Mouse (Mus musculus) heart, adult 2 months (tissue): ENCODE results near the gene Nsg2. TPM values are rescaled to one million over a fixed set of nuclear protein-coding genes. Genes with fewer than 3 reads are reported as not detected.

Source experiments
- DNase-seq, 2 experiments: peaks; one replicate each; pipeline ENCODE4 v3.0.0; 2021
- H3K27ac ChIP-seq: fragments of 200-600 bp; 2 replicates; pipeline ENCODE4 v1.8.1; 2022
- H3K27me3 ChIP-seq: fragments of 200-500 bp; 2 replicates; pipeline ENCODE4 v1.6.1; 2012; ENCODE audit warnings: mild to moderate bottlenecking, low read length, inconsistent platforms, mixed read lengths; ENCODE audit not compliant: control insufficient read depth, insufficient read depth
- H3K36me3 ChIP-seq: fragments of 200-500 bp; 2 replicates; pipeline ENCODE4 v1.6.1; 2012; ENCODE audit warnings: low read length, inconsistent platforms; ENCODE audit not compliant: control insufficient read depth, insufficient read depth
- H3K4me1 ChIP-seq: fragments of 200-500 bp; 2 replicates; pipeline ENCODE4 v1.6.1; 2011; ENCODE audit warnings: low read length; ENCODE audit not compliant: control insufficient read depth, insufficient read depth
- H3K4me3 ChIP-seq: fragments of 200-600 bp; 2 replicates; pipeline ENCODE4 v1.8.1; 2022
- H3K79me2 ChIP-seq: fragments of 200-500 bp; replicated peaks from 2 replicates; pipeline ENCODE4 v1.6.1; 2012; ENCODE audit warnings: mild to moderate bottlenecking, inconsistent platforms, low read length, moderate library complexity, mixed read lengths; ENCODE audit not compliant: control insufficient read depth, insufficient read depth
- H3K9ac ChIP-seq: fragments of 200-500 bp; 2 replicates; pipeline ENCODE4 v1.6.1; 2012; ENCODE audit warnings: low read depth, mild to moderate bottlenecking, control low read depth, inconsistent platforms, low read length, mixed read lengths
- CTCF ChIP-seq: fragments of 200-600 bp; IDR thresholded peaks from 2 replicates; pipeline ENCODE4 v1.8.1; 2022; ENCODE audit warnings: antibody characterized with exemption, mild to moderate bottlenecking, moderate library complexity
- EP300 ChIP-seq: fragments of 200-500 bp; IDR thresholded peaks from 2 replicates; pipeline ENCODE4 v1.6.1; 2011; ENCODE audit warnings: low read depth, low read length, control low read depth; ENCODE audit not compliant: insufficient read depth
- POLR2A ChIP-seq: fragments of 200-500 bp; IDR thresholded peaks from 2 replicates; pipeline ENCODE4 v1.6.1; 2011; ENCODE audit warnings: mild to moderate bottlenecking, low read depth, low read length, control low read depth; ENCODE audit not compliant: insufficient read depth
- WGBS: fragments of 180-500 bp; shearing (Covaris S2); methylation state at CpG from one replicate; pipeline ENCODE4 v1.1.7; 2018; 5-methylcytosine and 5-hydroxymethylcytosine counted together
- intact Hi-C: fragments of 180-260 bp; cut with DNase I; formaldehyde crosslinking; loops from one replicate; pipeline ENCODE4 v1.15.1; 2025
- polyA plus RNA-seq: library from polyadenylated mRNA; depleted of rRNA; stranded (reverse); fragments of >200 nt; gene quantifications from 2 replicates; pipeline ENCODE4 v1.2.3, GENCODE M21; 2012
- total RNA-seq, 2 experiments: library from RNA; stranded (reverse); gene quantifications; 2 replicates each; pipeline ENCODE4 v1.2.3; 2021

Nsg2 gene
- total and polyA plus RNA-seq, 3 experiments, result 0.76 to 1.4 (median 1.1) TPM

DNA sequence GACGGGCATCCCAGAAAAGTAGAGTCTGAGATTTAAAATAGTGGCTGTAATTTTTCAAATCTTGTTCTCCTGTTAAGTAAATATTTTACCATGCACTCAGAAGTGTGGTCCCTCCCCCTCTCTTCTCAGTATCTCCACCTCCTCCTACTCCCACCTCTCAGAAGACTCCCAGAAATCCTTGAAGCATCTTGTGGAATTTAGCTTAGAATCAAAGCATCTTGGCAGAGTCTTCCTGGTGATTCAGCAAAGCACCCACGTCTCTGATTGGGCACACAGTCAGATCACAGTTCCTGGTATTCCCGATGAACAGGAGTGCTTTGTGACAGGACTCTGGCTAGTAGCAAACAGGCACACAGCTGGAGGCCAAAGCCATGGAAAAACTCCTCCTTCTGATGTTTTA is 83.2 kb downstream of the Nsg2 start:
- no peaks in the 10 kb centered on the region for H3K36me3 ChIP-seq
- H3K27ac ChIP-seq, result no peak overlapping the region
- H3K9ac ChIP-seq, result no peak overlapping the region
- H3K27me3 ChIP-seq, result no peaks in the 10 kb centered on the region
- H3K4me3 ChIP-seq, result no peak overlapping the region
- no peaks in the 10 kb centered on the region for H3K79me2 ChIP-seq
- 44% methylated on average over 3 of the region's 3 CpGs for WGBS
- intact Hi-C loops, result no loop called here
- DNase-seq, result no peak
- no peak for TF ChIP-seq CTCF
- TF ChIP-seq EP300, result no peak
- TF ChIP-seq POLR2A, result no peak
- H3K4me1 ChIP-seq, result no peaks in the 10 kb centered on the region

DNA sequence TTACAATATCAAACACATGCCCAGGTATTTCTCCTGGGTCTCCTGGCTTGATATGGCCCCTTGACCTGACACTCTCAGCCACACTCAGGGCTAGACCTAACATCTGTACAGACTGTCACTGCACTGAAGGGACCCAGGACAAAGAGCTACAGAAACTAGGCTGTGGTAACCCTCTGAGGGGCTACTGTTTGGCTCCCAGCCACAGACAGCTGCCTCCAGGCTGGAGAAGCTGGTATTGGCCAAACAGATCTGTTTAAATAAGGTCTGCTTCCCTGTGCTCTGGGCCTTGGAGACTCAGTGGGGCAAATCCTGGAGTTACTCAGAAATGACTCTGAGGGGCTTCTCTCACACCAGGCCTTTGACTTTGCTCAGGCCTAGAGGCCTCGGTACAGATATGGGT is 86.3 kb downstream of the Nsg2 start:
- no peak for DNase-seq
- TF ChIP-seq EP300, result no peak
- no peak for TF ChIP-seq CTCF
- TF ChIP-seq POLR2A, result no peak
- no peaks in the 10 kb centered on the region for H3K4me1 ChIP-seq
- no peak overlapping the region for H3K9ac ChIP-seq
- no peak overlapping the region for H3K4me3 ChIP-seq
- intact Hi-C loops, result no loop called here
- no peak overlapping the region for H3K27ac ChIP-seq
- H3K79me2 ChIP-seq, result no peaks in the 10 kb centered on the region
- H3K36me3 ChIP-seq, result no peaks in the 10 kb centered on the region
- 84% methylated on average over 1 of the region's 1 CpGs for WGBS
- no peaks in the 10 kb centered on the region for H3K27me3 ChIP-seq

DNA sequence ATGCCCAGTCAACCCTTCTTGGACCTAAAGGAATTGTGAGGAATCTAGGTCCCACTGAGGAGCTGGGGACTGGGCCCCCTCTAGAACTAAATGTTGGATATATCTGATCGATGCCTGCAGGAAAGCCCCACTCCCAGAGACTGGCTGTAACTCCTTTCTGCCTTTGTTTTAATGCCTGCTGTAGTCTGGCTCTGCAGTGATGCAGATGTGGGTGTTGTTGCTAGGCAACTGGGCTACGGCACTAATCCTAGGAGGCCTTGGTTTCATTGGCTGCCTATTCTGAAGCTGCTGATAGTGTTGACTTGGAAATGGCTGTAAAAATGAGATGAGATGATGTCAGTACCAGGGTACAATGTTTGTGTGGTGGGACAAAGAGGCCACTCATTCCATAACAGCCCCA is 87.1 kb downstream of the Nsg2 start:
- no peaks in the 10 kb centered on the region for H3K79me2 ChIP-seq
- no peak for TF ChIP-seq POLR2A
- no peak for TF ChIP-seq EP300
- TF ChIP-seq CTCF, result no peak
- WGBS, result 40% methylated on average over 2 of the region's 2 CpGs
- intact Hi-C loops, result no loop called here
- H3K9ac ChIP-seq, result no peak overlapping the region
- H3K27me3 ChIP-seq, result no peaks in the 10 kb centered on the region
- no peak overlapping the region for H3K4me3 ChIP-seq
- no peaks in the 10 kb centered on the region for H3K4me1 ChIP-seq
- no peaks in the 10 kb centered on the region for H3K36me3 ChIP-seq
- no peak for DNase-seq
- H3K27ac ChIP-seq, result no peak overlapping the region

DNA sequence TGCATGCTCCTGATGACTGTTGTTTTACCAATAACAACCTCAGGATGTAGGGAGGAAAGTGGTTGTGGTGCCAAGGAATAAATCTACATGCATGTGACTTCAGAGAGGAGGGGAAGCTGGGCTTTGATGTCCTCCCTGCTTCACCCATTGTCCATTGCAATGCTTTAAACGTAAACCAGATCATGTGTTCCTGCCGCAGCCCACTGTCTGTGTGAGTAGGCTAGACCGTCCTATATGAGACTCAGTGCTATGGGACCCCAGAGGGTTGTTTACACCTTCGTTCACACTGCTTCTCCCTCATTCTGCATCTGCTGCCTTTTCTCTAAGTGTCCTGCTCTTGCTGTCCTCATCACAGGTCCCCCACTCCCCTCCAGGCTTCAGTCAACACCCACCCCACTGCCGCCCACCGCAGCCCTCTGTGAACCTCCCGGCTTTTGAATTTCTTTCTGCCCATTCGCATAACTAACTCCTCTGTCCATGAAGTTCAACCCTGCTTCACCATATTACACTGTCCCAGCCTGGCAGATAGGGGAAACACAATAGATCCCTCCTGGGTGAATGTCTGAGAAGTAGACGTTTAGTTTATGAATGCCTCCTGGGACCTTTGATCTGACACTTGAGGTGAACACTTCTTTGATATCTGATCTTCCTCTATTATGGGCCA is 87.6 kb downstream of the Nsg2 start:
- intact Hi-C loops, result no loop called here
- Histone ChIP-seq H3K36me3 (no peaks in the 10 kb centered on the region), H3K4me1 (no peaks in the 10 kb centered on the region), H3K9ac (no peak overlapping the region), H3K4me3 (no peak overlapping the region), H3K79me2 (no peaks in the 10 kb centered on the region), H3K27me3 (no peaks in the 10 kb centered on the region), H3K27ac (no peak overlapping the region)
- TF ChIP-seq POLR2A (no peak), CTCF (no peak), EP300 (no peak)
- 78% methylated on average over 9 of the region's 9 CpGs for WGBS
- no peak for DNase-seq

DNA sequence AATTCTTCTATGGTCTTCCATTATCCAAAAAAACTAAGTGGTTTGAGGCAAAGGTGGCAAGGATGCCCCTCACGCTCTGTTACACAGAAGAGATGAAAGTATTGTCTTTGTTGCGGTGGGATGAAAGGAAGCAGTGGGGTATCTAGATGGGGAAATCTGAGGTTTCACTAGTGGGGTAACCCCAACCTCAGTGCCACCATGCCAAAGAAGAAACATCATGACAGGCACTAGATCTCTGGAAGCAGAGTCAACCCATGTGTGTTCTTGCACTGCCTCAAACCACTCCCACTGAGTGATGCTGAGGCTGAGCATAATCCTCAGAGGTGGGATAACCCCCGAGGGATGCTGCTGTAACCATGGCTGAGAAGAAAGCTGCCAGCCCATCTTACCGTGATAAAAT is 95.5 kb downstream of the Nsg2 start:
- Histone ChIP-seq H3K9ac (no peak overlapping the region), H3K79me2 (no peaks in the 10 kb centered on the region), H3K36me3 (no peaks in the 10 kb centered on the region), H3K4me3 (no peak overlapping the region), H3K27ac (no peak overlapping the region), H3K4me1 (no peaks in the 10 kb centered on the region), H3K27me3 (no peaks in the 10 kb centered on the region)
- no peak for DNase-seq
- 69% methylated on average over 4 of the region's 4 CpGs for WGBS
- intact Hi-C loops, result no loop called here
- no peak for TF ChIP-seq CTCF
- no peak for TF ChIP-seq EP300
- no peak for TF ChIP-seq POLR2A

DNA sequence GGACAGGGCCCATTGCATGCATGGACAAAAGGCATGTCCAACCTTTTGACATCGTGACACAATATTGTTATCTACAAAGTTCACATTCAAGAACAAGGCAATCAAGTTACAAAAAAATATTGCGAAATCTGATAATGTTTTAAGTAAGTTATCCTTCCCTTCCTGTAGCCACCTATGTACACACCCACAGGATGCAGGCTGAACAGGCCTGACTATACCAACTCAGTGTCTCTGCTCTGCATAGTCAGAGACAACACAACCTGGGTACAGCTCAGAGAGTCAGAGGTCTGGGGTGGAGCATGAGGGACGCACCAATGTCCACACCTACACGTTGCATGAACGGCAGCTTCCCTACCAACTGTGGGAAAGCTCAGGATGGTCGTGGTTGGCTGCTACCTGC is 96.1 kb downstream of the Nsg2 start:
- H3K4me3 ChIP-seq, result no peak overlapping the region
- TF ChIP-seq EP300, result no peak
- TF ChIP-seq POLR2A, result no peak
- TF ChIP-seq CTCF, result no peak
- H3K27ac ChIP-seq, result no peak overlapping the region
- DNase-seq, result no peak
- H3K27me3 ChIP-seq, result no peaks in the 10 kb centered on the region
- intact Hi-C loops, result no loop called here
- 77% methylated on average over 6 of the region's 6 CpGs for WGBS
- H3K79me2 ChIP-seq, result no peaks in the 10 kb centered on the region
- no peak overlapping the region for H3K9ac ChIP-seq
- no peaks in the 10 kb centered on the region for H3K4me1 ChIP-seq
- no peaks in the 10 kb centered on the region for H3K36me3 ChIP-seq
